Mouse (Mus musculus): ENCODE results near the gene Cubn. TPM values are rescaled to one million over a fixed set of nuclear protein-coding genes. Genes with fewer than 3 reads are reported as not detected.

Cubn gene
- polyA plus RNA-seq, 1 experiment from 2014 or later = 0.22 TPM

- Histone ChIP-seq H3K36me3 (no peaks in the 10 kb centered on the region), H3K4me1 (peaks cover 20% of the 10 kb centered on the region), H3K27me3 (replicated peaks) (no peaks in the 10 kb centered on the region), H3K9me3 (no peaks in the 10 kb centered on the region), H3K4me3 (no peak overlapping the region), H3K9ac (no peak overlapping the region), H3K27ac (peak overlapping the region; percentile 28; the same call in 1 of the 2 replicates), H3K4me2 (replicated peaks) (peak overlapping the region; percentile 40)
- WGBS = 53% methylated on average over 10 of the region's 10 CpGs
- no peak for ATAC-seq (ENCODE audit: low FRiP score, low read depth)
Measured at GRCm38 (mm10) chr2:13371072-13371796, 120.4 kb downstream of the Cubn start.

DNA sequence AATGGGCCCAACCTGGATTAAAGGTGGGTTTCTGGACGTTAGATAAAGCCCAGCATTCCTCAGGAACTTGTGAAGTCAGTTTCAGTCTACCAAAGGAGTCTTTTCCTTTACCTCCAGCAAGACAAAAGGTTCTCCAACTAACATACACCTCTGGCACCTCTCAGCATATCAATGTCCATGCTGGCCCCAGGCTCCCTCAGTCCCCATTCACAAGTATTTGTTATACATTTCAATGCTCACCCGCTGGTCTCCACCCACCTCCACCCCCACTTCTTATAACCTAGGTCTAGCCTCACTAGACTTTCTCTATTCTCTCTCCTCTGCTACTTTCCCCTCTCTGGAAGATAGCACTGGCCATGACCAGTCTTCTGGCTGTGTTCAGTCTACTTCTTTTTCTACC lies 121.1 kb downstream of the Cubn start:
- WGBS = 35% methylated on average over 2 of the region's 2 CpGs
- H3K27ac ChIP-seq = no peak overlapping the region

GRCm38 (mm10) chr2:13368517-13368916 lies 123.1 kb downstream of the Cubn start:
- no peak for ATAC-seq (ENCODE audit: low FRiP score, low read depth)
- H3K27me3 ChIP-seq (replicated peaks) = no peaks in the 10 kb centered on the region
- H3K9me3 ChIP-seq = no peaks in the 10 kb centered on the region
- peaks cover 20% of the 10 kb centered on the region for H3K4me1 ChIP-seq
- H3K4me2 ChIP-seq (replicated peaks) = no peak overlapping the region
- WGBS = 73% methylated on average over 3 of the region's 3 CpGs
- H3K9ac ChIP-seq = no peak overlapping the region
- no peaks in the 10 kb centered on the region for H3K36me3 ChIP-seq
- no peak overlapping the region for H3K4me3 ChIP-seq
- no peak overlapping the region for H3K27ac ChIP-seq

More for the DNA sequence above, 121.1 kb downstream of the Cubn start:
- Histone ChIP-seq H3K9me3 (no peaks in the 10 kb centered on the region), H3K27me3 (replicated peaks) (no peaks in the 10 kb centered on the region), H3K4me2 (replicated peaks) (no peak overlapping the region), H3K4me1 (peaks cover 20% of the 10 kb centered on the region), H3K9ac (no peak overlapping the region), H3K4me3 (no peak overlapping the region), H3K36me3 (no peaks in the 10 kb centered on the region)
- no peak for ATAC-seq (ENCODE audit: low FRiP score, low read depth)

- WGBS = 73% methylated on average over 7 of the region's 7 CpGs
- H3K9ac ChIP-seq = no peak overlapping the region
- ATAC-seq (ENCODE audit: low FRiP score, low read depth) = no peak
- no peak overlapping the region for H3K4me3 ChIP-seq
- H3K4me1 ChIP-seq = peaks cover 11% of the 10 kb centered on the region
- no peak overlapping the region for H3K27ac ChIP-seq
- no peaks in the 10 kb centered on the region for H3K36me3 ChIP-seq
- no peaks in the 10 kb centered on the region for H3K9me3 ChIP-seq
- no peak overlapping the region; the same call in 1 of the 2 replicates for H3K4me2 ChIP-seq (replicated peaks)
- no peaks in the 10 kb centered on the region for H3K27me3 ChIP-seq (replicated peaks)
Measured at GRCm38 (mm10) chr2:13357885-13358552, 133.6 kb downstream of the Cubn start.

- no peaks in the 10 kb centered on the region for H3K4me1 ChIP-seq
Measured at GRCm38 (mm10) chr2:13352775-13353174, 138.8 kb downstream of the Cubn start.

GRCm38 (mm10) chr2:13352112-13352728 lies 139.4 kb downstream of the Cubn start:
- Histone ChIP-seq H3K9ac (no peak overlapping the region), H3K9me3 (no peaks in the 10 kb centered on the region), H3K4me2 (replicated peaks) (no peak overlapping the region), H3K27ac (no peak overlapping the region), H3K27me3 (replicated peaks) (no peaks in the 10 kb centered on the region), H3K36me3 (no peaks in the 10 kb centered on the region), H3K4me3 (no peak overlapping the region), H3K4me1 (no peaks in the 10 kb centered on the region)
- WGBS = 100% methylated on average over 1 of the region's 1 CpGs
- no peak for ATAC-seq (ENCODE audit: low FRiP score, low read depth)

More at GRCm38 (mm10) chr2:13352775-13353174, 138.8 kb downstream of the Cubn start:
- WGBS = 95% methylated on average over 3 of the region's 3 CpGs
- H3K27ac ChIP-seq = no peak overlapping the region
- no peak overlapping the region for H3K4me2 ChIP-seq (replicated peaks)
- H3K9ac ChIP-seq = no peak overlapping the region
- H3K9me3 ChIP-seq = no peaks in the 10 kb centered on the region
- ATAC-seq (ENCODE audit: low FRiP score, low read depth) = no peak
- H3K4me3 ChIP-seq = no peak overlapping the region
- no peaks in the 10 kb centered on the region for H3K36me3 ChIP-seq
- H3K27me3 ChIP-seq (replicated peaks) = no peaks in the 10 kb centered on the region

DNA sequence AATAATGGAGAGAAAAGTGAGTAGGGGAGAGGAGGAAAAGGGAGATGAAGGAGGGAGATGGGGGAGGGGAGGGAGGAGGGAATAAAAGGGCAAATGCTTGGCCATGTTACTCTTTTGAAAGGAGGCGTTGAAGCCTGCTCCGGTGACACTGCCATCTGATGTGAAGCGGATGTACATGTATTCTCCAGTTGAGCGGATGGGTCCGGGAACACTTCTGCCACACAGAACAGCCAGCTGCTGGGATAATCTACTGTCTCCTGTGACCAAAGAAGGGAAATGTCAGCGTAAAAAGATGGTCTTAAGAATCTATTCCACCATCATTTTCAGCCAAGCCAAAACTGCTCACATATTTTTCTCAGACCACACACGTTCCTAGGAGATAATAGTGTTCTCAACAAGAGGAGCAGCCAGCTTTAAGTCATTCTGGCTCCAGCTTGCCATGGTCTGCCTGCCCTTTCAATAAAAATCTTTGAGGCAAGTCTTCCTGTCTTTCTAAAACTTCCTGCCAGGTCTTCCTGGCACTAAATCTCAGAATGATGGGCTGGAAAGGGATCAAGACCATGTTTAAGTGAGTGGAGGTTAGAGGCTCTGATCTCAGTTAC lies 149.2 kb downstream of the Cubn start:
- Histone ChIP-seq H3K36me3 (no peaks in the 10 kb centered on the region), H3K4me3 (no peak overlapping the region), H3K4me1 (no peaks in the 10 kb centered on the region), H3K9ac (no peak overlapping the region), H3K27me3 (replicated peaks) (no peaks in the 10 kb centered on the region), H3K4me2 (replicated peaks) (no peak overlapping the region), H3K9me3 (no peaks in the 10 kb centered on the region), H3K27ac (no peak overlapping the region)
- WGBS = 50% methylated on average over 7 of the region's 7 CpGs
- no peak for ATAC-seq (ENCODE audit: low FRiP score, low read depth)

DNA sequence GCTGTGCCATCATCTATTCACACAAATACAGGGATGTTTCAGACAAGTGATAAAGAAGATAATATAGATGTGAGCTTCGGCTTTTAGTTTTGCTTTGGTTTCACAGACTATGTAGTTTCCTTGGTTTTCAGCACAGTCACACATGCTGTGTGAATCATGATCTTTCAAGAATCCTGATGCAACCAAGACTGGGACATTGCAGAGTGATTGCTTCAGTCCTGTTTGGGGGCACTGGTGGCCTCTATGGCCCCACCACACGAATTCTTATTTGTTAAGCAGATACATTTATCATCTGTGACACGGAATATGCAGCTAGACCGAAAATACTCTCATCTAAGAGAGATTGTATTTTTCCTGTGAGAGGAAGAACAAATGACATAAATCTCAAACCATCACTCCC lies 156.2 kb downstream of the Cubn start:
- Histone ChIP-seq H3K27me3 (replicated peaks) (no peaks in the 10 kb centered on the region), H3K4me2 (replicated peaks) (no peak overlapping the region), H3K27ac (no peak overlapping the region), H3K4me1 (no peaks in the 10 kb centered on the region), H3K9me3 (no peaks in the 10 kb centered on the region), H3K4me3 (no peak overlapping the region), H3K9ac (no peak overlapping the region), H3K36me3 (no peaks in the 10 kb centered on the region)
- 83% methylated on average over 4 of the region's 4 CpGs for WGBS
- no peak for ATAC-seq (ENCODE audit: low FRiP score, low read depth)

- 74% methylated on average over 4 of the region's 4 CpGs for WGBS
- no peak for ATAC-seq (ENCODE audit: low FRiP score, low read depth)
- Histone ChIP-seq H3K9ac (no peak overlapping the region), H3K4me3 (no peak overlapping the region), H3K27me3 (replicated peaks) (no peaks in the 10 kb centered on the region), H3K36me3 (no peaks in the 10 kb centered on the region), H3K27ac (no peak overlapping the region), H3K9me3 (no peaks in the 10 kb centered on the region), H3K4me2 (replicated peaks) (no peak overlapping the region), H3K4me1 (no peaks in the 10 kb centered on the region)
Measured at GRCm38 (mm10) chr2:13329754-13330417, 161.7 kb downstream of the Cubn start.

DNA sequence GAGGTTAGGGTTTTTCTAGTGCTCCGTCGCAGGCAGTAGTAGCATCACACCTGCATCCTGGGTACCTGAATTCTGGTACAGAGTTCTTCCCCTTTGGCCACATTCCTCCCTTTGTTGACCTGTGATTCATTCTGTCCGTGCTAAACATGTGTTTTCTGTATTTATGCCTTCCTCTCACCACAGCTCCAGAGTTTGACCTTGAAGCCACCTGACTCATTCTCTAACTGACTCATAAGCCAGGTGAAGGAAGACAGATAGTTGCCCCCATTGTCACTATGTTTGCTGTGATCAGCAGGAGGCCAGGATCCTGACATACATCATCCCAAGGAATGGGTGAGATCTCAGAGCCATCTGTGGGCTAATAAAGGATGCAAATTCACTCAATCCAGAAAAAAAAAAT lies 188.2 kb downstream of the Cubn start:
- Histone ChIP-seq H3K9ac (no peak overlapping the region), H3K27ac (no peak overlapping the region), H3K27me3 (replicated peaks) (no peaks in the 10 kb centered on the region), H3K4me2 (replicated peaks) (no peak overlapping the region), H3K9me3 (no peaks in the 10 kb centered on the region), H3K36me3 (no peaks in the 10 kb centered on the region), H3K4me3 (no peak overlapping the region), H3K4me1 (no peaks in the 10 kb centered on the region)
- ATAC-seq (ENCODE audit: low FRiP score, low read depth) = no peak
- 83% methylated on average over 3 of the region's 3 CpGs for WGBS

DNA sequence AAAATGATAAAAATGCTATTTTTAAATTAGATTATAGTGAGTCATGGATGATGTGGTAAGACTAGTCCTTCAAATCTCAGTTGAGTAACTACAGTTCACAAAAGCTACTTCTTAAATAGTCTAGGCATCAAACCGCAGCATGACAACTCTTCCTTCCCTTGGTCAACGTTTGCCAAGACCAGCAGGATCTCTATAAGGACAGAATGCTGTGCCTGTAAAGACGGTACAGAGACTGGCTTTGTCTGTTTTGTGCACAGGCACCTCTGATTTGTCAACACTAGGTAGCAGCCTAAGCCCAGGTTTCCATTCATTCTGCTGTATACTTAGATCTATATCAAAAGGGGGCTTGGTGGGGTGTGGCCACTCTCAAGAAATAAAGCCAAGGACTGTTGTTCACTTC lies 192.6 kb downstream of the Cubn start:
- 37% methylated on average over 3 of the region's 3 CpGs for WGBS
- ATAC-seq (ENCODE audit: low FRiP score, low read depth) = peak; percentile 90
- Histone ChIP-seq H3K27ac (no peak overlapping the region), H3K4me3 (no peak overlapping the region), H3K4me2 (replicated peaks) (no peak overlapping the region), H3K4me1 (no peaks in the 10 kb centered on the region), H3K36me3 (no peaks in the 10 kb centered on the region), H3K9me3 (no peaks in the 10 kb centered on the region), H3K27me3 (replicated peaks) (no peaks in the 10 kb centered on the region), H3K9ac (no peak overlapping the region)

DNA sequence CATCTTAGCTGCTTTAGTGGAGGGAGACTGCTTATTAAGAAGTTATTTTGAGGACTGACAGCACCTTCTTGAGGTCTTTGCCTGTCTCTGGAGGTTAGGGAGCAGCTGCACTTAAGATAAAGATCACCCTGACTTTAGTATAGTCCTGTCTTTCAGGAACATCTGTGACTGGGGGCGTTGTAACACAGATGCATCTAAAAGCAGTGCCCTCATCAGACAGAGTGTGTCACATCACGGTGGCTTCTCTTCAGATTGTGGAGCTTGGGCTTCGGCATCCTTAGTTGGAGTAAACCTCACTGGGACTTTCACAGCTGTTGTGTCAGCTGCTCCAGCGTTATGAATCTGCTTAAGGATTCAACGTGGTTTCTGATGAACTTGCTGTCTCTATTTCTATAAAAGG lies 193.9 kb downstream of the Cubn start:
- no peak overlapping the region for H3K4me3 ChIP-seq
- H3K9ac ChIP-seq = no peak overlapping the region
- no peak for ATAC-seq (ENCODE audit: low FRiP score, low read depth)
- H3K4me1 ChIP-seq = no peaks in the 10 kb centered on the region
- H3K27me3 ChIP-seq (replicated peaks) = no peaks in the 10 kb centered on the region
- H3K9me3 ChIP-seq = no peaks in the 10 kb centered on the region
- H3K4me2 ChIP-seq (replicated peaks) = no peak overlapping the region
- H3K36me3 ChIP-seq = no peaks in the 10 kb centered on the region
- WGBS = 61% methylated on average over 5 of the region's 5 CpGs
- no peak overlapping the region for H3K27ac ChIP-seq
